Mouse (Mus musculus) ES-Bruce4 (cell line): ENCODE measurements around the gene Rhbdd1.

Source experiments
- CTCF ChIP-seq: IDR thresholded peaks from one replicate; pipeline ENCODE4 v1.8.1; 2011; ENCODE audit warnings: low read depth, low read length
- EP300 ChIP-seq: IDR thresholded peaks from 2 replicates; pipeline ENCODE4 v1.6.1; 2011; ENCODE audit warnings: low read depth, low read length; ENCODE audit not compliant: insufficient read depth
- POLR2A ChIP-seq: IDR thresholded peaks from one replicate; pipeline ENCODE4 v1.8.1; 2011; ENCODE audit warnings: low read length; ENCODE audit not compliant: insufficient read depth

- no peak for TF ChIP-seq POLR2A
- no peak for TF ChIP-seq CTCF
- TF ChIP-seq EP300, result no peak
Measured at GRCm38 (mm10) chr1:82287052-82287775, 29.0 kb upstream of the Rhbdd1 start.
